Mouse (Mus musculus) kidney, embryonic 16.5 days (tissue): Measurements from ENCODE around the gene Trim5. TPM values are rescaled to one million over a fixed set of nuclear protein-coding genes. Genes with fewer than 3 reads are reported as not detected.
"Not testable (repeated sequence)": the region's sequence is repeated elsewhere in the genome, so short reads cannot be mapped to it uniquely, and the experiment has no call there.

Experiments used
- ATAC-seq: fragments of 200-750 bp; cut with Nextera tagmentation; 2 replicates; pipeline ENCODE4 v1.8.0; 2017; ENCODE audit warnings: moderate TSS enrichment; ENCODE audit not compliant: low FRiP score, low TSS enrichment
- H3K27ac ChIP-seq: fragments of 300-500 bp; sonication (generic); 2 replicates; pipeline ENCODE4 v1.5.1; 2014; ENCODE audit warnings: low read length
- H3K27me3 ChIP-seq: fragments of 300-500 bp; sonication (generic); 2 replicates; pipeline ENCODE4 v1.6.1; 2014; ENCODE audit warnings: low read length, control low read depth, mixed read lengths; ENCODE audit not compliant: insufficient read depth
- H3K36me3 ChIP-seq: fragments of 300-500 bp; sonication (generic); 2 replicates; pipeline ENCODE4 v1.6.1; 2014; ENCODE audit warnings: low read length, control low read depth, mixed read lengths; ENCODE audit not compliant: insufficient read depth
- H3K4me1 ChIP-seq: fragments of 300-500 bp; sonication (generic); 2 replicates; pipeline ENCODE4 v1.6.1; 2014; ENCODE audit warnings: low read length, control low read depth, mixed read lengths; ENCODE audit not compliant: insufficient read depth
- H3K4me2 ChIP-seq: fragments of 300-500 bp; sonication (generic); replicated peaks from 2 replicates; pipeline ENCODE4 v1.6.1; 2014; ENCODE audit warnings: low read depth, low read length
- H3K4me3 ChIP-seq: fragments of 300-500 bp; sonication (generic); 2 replicates; pipeline ENCODE4 v1.5.1; 2014; ENCODE audit warnings: mild to moderate bottlenecking, low read length
- H3K9ac ChIP-seq: fragments of 300-500 bp; sonication (generic); replicated peaks from 2 replicates; pipeline ENCODE4 v1.6.1; 2014; ENCODE audit warnings: low read length
- H3K9me3 ChIP-seq: fragments of 300-500 bp; sonication (generic); 2 replicates; pipeline ENCODE4 v1.6.1; 2016; ENCODE audit warnings: low read length, control low read depth
- WGBS: fragments of 180-500 bp; shearing (Covaris S2); extraction: QIAGEN DNeasy Blood & Tissue Kit; methylation state at CpG from one replicate; pipeline ENCODE4 v1.1.7; 2014; 5-methylcytosine and 5-hydroxymethylcytosine counted together
- polyA plus RNA-seq: library from polyadenylated mRNA; unstranded; fragments of >200 nt; fragmentation: Nextera tagmentation; extraction: Ambion mirVana; gene quantifications from 2 replicates; pipeline ENCODE4 v1.2.1, GENCODE M21; 2015

The Trim5 gene
- polyA plus RNA-seq, result 0.22 and 0.37 TPM in 2 replicates

GRCm38 (mm10) chr7:104287576-104288443, at the start of gene Trim5:
TSS of gene Trim5 (minus strand) at chr7:104288094.
- not testable (repeated sequence) for H3K9me3 ChIP-seq
- 38% methylated on average over 14 of the region's 14 CpGs for WGBS
- peak; percentile 96 for ATAC-seq

DNA sequence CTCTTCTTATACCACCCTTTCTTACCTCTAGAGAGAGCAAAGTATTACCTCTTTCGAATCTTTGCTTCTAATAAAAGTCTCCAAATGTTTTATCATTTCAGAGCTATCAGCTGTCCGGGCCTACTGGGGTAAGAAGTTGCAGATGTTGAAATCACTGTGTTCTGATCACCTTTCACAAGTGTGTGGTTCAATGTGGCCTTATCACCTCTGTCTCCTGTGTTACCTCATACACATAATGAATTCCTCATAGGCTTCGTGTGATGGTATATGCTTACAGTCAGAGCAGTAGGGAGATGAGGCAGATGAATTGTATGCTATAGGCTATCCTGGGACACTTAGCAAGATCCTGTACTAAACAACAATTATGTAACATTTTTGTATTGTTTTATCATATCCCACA, 47.7 kb upstream of the Trim5 start:
- not testable (repeated sequence) for H3K9ac ChIP-seq, H3K9me3 ChIP-seq, H3K36me3 ChIP-seq, H3K4me2 ChIP-seq, H3K27ac ChIP-seq, ATAC-seq, H3K4me1 ChIP-seq, H3K27me3 ChIP-seq, H3K4me3 ChIP-seq
- 81% methylated on average over 3 of the region's 3 CpGs for WGBS

More at GRCm38 (mm10) chr7:104287576-104288443, at the start of gene Trim5:
- not testable (repeated sequence) for H3K36me3 ChIP-seq, H3K9ac ChIP-seq, H3K27me3 ChIP-seq, H3K27ac ChIP-seq, H3K4me1 ChIP-seq
- Histone ChIP-seq H3K4me2 (peak within 1 kb of the TSS; percentile 42), H3K4me3 (peak within 1 kb of the TSS; percentile 24)

- not testable (repeated sequence) for H3K27ac ChIP-seq, H3K4me2 ChIP-seq, H3K4me1 ChIP-seq, H3K4me3 ChIP-seq, H3K9ac ChIP-seq, H3K36me3 ChIP-seq, H3K27me3 ChIP-seq, H3K9me3 ChIP-seq, ATAC-seq
- WGBS, result 79% methylated on average over 2 of the region's 2 CpGs
Measured at GRCm38 (mm10) chr7:104329171-104329570, 41.3 kb upstream of the Trim5 start, which contains the start of gene Trim34b. TSS of gene Trim34b (plus strand) at chr7:104329471.

DNA sequence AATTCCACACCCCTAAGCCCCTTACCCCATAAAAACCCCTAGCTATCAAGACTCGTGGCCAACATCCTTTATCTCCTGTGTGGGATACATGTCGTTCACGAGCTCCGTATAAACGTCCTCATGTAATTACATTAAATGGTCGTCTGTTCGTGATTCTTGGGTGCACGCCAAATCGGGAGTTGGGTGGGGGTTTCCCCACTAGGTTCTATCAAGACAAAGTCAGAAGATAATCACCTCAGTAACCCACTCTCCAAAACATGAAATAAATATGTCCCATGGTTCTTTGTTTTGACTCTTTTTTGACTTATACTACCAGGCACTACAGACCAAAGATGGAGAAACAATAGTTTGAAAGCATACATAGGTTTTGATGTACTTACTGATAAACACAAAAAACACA, 34.1 kb upstream of the Trim5 start:
- H3K4me3 ChIP-seq, result no peak overlapping the region
- no peaks in the 10 kb centered on the region for H3K36me3 ChIP-seq
- no peaks in the 10 kb centered on the region for H3K27me3 ChIP-seq
- ATAC-seq, result no peak
- 69% methylated on average over 9 of the region's 9 CpGs for WGBS
- no peak overlapping the region for H3K27ac ChIP-seq
- H3K9me3 ChIP-seq, result no peaks in the 10 kb centered on the region
- H3K4me1 ChIP-seq, result no peaks in the 10 kb centered on the region
- no peak overlapping the region for H3K9ac ChIP-seq
- H3K4me2 ChIP-seq, result no peak overlapping the region

- H3K36me3 ChIP-seq, H3K4me1 ChIP-seq, H3K9me3 ChIP-seq, H3K27me3 ChIP-seq: not testable (repeated sequence)
- Histone ChIP-seq H3K9ac (peak within 1 kb of the TSS; percentile 38), H3K4me2 (peak within 1 kb of the TSS; percentile 56), H3K4me3 (peak within 1 kb of the TSS; percentile 51), H3K27ac (0 out of 2 replicates have a peak within 1 kb of the TSS, but pooled peaks have one; percentile 14)
- 27% methylated on average over 4 of the region's 4 CpGs for WGBS
- ATAC-seq, result peak; percentile 98
Measured at GRCm38 (mm10) chr7:104315369-104316080, 27.6 kb upstream of the Trim5 start, which contains the start of gene Trim12a. TSS of gene Trim12a (minus strand) at chr7:104315466.

DNA sequence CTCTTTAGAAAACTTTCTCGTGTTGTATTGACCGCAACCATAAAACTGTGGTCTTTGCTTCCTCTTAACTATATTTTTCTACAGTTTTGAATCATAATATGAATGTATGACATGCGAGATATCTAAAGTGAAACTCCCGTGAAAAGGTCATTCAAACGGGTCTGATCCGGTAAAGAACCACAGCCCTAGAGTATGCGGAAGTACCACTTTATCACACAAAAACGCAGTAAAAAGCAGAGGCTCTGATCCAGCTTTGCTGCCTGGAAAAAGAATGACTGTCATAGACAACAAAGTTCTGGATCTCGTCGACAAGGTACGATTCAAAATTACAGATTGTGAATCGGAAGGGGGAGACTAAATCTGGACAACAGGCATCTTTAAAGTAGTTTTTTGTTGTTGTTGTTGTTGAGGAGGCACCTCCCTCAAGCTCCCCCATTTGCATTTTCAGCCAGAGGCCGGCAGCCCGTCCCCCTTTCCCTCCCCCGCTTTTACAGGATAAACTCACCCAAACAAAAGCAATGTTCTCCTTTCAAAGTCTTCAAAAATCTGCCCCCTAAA, 27.0 kb upstream of the Trim5 start:
- Histone ChIP-seq H3K27ac (0 out of 2 replicates have a peak overlapping the region, but pooled peaks have one; percentile 14), H3K36me3 (no peaks in the 10 kb centered on the region)
- peak; percentile 71; the same call in 1 of the 2 replicates for ATAC-seq

DNA sequence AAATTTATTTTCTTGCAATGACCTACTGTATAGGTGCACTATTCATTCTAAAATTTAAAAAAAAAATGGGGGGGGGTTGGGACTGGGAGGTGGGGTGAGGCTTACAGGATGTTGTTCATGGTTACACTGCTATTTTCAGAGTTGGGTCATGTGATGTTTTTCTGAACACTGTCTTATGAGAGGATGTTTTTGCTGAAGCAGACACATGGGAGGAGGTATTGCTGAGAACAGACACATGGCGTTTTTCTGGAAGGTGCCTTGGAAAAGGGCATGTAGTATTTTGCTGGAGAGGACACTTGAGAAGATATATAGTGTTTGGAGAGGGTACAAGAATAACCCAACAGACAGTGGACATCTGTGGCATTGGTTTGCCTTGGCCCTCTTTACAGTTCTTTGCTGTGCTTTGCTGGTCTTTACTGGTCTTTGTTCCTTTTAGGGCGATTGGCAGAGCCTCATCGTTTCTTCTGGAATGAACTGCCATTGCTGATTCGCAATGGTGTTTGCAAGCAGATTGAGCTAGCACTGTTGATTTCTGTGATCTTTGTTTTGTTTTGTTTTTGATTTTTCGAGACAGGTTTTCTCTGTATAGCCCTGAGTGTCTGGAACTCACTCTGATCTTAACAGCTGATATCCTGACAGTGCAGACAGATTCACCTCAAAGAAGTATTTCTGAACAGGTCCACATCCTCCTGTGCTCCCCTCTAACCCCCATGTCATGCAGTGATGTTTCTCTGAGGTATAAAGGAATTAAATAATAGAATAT, 3.9 kb upstream of the Trim5 start:
- Histone ChIP-seq H3K27ac (no peak overlapping the region), H3K4me3 (no peak overlapping the region), H3K4me1 (no peaks in the 10 kb centered on the region), H3K9ac (no peak overlapping the region), H3K4me2 (no peak overlapping the region), H3K36me3 (no peaks in the 10 kb centered on the region), H3K27me3 (no peaks in the 10 kb centered on the region), H3K9me3 (no peaks in the 10 kb centered on the region; the same call in 1 of the 2 replicates)
- ATAC-seq, result no peak
- 86% methylated on average over 5 of the region's 5 CpGs for WGBS

More for the DNA sequence above, 27.0 kb upstream of the Trim5 start:
- Histone ChIP-seq H3K4me3 (peak overlapping the region; percentile 51), H3K4me2 (peak overlapping the region; percentile 56), H3K9me3 (no peaks in the 10 kb centered on the region), H3K4me1 (no peaks in the 10 kb centered on the region), H3K27me3 (no peaks in the 10 kb centered on the region), H3K9ac (peak overlapping the region; percentile 38)
- WGBS, result 12% methylated on average over 15 of the region's 15 CpGs

- no peaks in the 10 kb centered on the region for H3K4me1 ChIP-seq
- no peak overlapping the region for H3K4me2 ChIP-seq
- H3K27ac ChIP-seq, result no peak overlapping the region
- no peak overlapping the region for H3K4me3 ChIP-seq
- H3K9me3 ChIP-seq, result no peaks in the 10 kb centered on the region; the same call in 1 of the 2 replicates
- 97% methylated on average over 1 of the region's 1 CpGs for WGBS
- no peak overlapping the region for H3K9ac ChIP-seq
- no peaks in the 10 kb centered on the region for H3K36me3 ChIP-seq
- H3K27me3 ChIP-seq, result no peaks in the 10 kb centered on the region
- ATAC-seq, result no peak
Measured at GRCm38 (mm10) chr7:104290641-104291040, 2.7 kb upstream of the Trim5 start.

GRCm38 (mm10) chr7:104279361-104279760, 8.5 kb downstream of the Trim5 start:
- not testable (repeated sequence) for H3K36me3 ChIP-seq, H3K9me3 ChIP-seq, H3K27ac ChIP-seq, H3K4me1 ChIP-seq, H3K4me3 ChIP-seq, H3K4me2 ChIP-seq, ATAC-seq, H3K9ac ChIP-seq, H3K27me3 ChIP-seq
- 70% methylated on average over 3 of the region's 3 CpGs for WGBS
